Mouse (Mus musculus): ENCODE measurements around the gene Ssbp4.

Ssbp4 gene

DNA sequence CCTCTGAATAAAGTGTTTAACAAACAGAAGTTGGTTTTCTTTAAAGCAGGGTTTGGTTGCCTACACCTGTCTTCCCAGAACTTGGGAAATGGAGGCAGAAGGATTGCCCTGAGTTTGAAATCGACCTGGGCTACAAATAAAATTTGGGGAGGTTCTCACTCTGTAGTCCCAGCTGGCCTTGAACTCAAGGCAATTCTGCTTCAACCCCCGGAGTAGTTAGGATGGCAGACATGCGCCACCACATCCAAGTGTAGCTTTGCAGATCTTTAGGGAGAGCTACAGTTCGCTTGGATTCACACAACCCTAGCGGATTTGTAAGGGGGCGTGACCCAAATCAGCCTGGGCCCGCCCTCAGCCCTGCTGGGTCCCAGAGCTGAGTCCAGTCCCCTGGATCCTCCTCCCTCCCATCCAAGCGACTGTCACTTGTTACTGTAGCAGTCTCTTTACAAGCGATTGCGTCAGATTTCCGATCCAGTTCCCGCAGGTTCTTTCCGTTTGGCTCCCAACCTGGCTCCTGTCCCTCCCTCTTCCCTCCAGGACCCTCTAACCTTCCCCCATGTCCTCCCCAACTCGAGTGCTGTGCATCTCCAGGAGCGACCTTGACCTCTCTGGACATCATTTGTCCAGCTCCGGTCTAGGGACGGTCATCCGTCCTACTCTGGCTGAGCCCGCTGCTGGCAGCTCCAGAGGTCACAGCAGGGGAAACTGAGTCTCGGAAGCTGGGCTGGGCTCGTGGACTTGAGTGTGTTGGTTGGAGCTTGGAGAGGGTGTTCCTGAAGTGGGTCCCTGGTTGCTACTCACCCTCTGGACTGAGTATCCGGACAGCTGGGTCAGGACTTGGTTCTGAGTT lies 22.1 kb upstream of the Ssbp4 start:
- DNase-seq (ENCODE audit: low spot score), result peak; percentile 79

DNA sequence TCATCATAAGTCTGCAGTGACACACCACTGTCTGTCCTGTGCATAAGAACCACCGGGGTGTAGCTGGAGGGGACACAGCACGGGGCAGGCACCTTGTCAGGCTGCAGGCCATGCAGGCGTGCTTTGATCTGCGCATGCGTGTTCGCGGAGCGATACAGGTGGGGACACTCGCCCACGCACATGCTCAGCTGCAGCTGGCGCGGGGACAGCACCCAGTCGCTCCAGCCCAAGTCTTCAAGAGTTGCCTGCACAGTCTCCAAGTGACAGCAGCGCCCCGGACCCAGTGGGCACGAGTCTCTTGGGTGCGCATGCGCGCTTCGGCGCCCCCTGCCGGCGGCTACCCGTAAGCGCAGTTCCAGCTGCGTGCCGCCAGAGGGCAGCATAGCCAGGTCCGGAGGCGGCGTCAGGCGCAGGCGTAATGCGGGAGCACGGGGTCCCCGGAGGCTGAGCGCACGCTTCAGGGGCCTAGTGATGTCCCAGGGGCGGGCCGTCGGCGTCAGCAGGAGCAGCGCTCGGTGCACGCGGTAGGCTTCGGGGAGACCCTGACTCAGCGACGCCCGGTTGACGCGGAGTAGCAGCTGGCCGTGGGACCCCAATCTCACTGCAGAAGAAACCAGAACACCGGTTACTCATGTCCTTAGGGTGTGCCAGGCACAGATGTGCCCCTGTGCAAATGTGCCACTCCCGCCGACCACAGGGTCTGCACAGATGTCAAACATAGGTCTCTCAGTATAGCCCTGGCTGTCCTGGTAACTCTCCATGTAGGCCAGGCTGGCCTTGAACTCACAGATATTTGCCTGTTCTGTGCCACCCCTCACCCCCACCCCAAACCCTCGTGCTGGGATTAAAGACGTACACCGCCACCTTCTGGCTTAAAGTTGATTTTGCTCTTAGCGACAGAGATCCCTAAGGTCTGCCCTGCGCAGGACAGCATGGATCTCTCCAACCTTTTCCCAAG lies 21.2 kb upstream of the Ssbp4 start:
- peak; percentile 89 for DNase-seq (ENCODE audit: low spot score)

DNA sequence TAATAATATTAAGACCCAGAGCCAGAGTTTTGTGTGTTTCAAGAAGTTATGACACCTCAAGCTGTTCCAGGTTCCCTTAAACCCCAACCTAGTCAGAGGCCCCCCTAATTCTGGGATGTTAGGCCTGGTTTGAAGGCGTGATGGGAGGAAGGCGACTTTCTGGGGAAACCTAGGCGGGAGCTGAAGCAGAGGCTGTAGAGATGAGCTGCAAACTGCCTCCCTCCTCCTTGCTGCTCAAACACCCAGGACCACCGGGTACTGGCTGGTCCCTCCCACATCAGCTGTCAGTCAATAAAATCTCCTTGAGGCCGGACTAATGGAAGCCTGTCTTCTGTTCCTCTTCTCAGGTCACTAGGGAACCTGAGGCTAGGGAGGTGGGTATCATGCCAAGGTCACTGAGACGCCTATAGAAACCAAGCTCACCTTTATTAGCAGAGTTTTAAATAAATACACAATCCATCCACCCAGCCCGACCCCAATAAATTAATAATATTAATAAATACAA lies 20.4 kb upstream of the Ssbp4 start:
- no peak for DNase-seq (ENCODE audit: low spot score)

DNA sequence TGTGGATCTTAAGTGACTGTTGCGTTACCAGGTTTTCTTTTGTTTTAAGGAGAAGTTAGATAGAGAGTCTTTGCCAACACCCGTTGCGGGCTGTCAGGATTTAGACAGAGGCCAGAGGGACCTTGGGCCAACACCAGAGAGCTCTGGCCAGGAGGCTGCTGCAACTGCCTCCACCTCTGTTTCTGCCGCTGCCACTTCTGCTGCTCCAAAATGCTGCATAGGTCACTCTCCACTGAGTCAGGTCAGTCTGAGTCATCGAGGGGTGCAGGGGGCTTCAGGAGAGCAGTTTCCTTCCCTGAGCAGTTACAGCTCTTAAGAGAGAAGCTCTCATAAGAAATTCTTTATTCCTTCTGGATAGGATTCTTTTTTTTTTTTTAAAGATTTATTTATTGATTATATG lies 18.4 kb upstream of the Ssbp4 start:
- no peak for DNase-seq (ENCODE audit: low spot score)

DNA sequence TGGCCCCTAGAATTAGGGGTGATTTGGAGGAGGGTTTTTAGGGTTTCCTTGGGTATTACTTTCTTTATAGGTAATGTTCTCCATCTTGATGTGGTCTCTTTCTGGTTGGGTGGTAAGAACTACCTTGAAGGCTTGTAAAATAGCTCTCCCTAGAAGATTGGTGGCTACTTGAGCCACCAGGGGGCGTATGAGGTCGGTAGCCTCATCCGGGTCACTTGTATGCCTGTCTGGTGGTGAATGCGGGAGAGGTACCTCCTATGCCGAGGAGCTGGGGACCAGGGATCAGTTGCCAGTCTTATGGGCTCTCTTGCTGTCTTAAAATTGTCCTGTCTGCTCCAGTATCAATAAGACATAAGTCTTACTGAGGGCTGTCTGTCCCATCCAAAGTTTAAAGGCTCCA lies 16.4 kb upstream of the Ssbp4 start:
- DNase-seq (ENCODE audit: low spot score), result no peak

DNA sequence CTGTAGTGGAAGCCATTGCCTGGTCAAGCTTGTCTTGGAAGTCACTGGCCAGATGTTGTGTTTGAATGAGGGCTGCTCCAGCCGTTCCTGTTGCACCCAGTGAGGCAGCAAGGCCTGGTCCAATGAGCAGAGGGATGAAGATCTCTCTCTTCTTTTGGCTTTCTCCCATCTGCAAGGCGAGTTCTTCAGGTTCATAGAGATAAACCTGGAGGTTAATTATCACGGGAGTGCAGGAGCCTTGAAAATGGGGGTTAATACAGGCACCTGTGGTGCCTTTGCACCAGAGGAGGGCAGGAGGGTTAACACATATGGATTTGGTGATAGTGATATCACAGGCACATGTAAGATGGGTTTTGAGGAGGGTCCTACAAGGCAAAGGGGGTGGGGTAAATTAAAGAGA lies 13.5 kb upstream of the Ssbp4 start:
- DNase-seq (ENCODE audit: low spot score), result no peak

DNA sequence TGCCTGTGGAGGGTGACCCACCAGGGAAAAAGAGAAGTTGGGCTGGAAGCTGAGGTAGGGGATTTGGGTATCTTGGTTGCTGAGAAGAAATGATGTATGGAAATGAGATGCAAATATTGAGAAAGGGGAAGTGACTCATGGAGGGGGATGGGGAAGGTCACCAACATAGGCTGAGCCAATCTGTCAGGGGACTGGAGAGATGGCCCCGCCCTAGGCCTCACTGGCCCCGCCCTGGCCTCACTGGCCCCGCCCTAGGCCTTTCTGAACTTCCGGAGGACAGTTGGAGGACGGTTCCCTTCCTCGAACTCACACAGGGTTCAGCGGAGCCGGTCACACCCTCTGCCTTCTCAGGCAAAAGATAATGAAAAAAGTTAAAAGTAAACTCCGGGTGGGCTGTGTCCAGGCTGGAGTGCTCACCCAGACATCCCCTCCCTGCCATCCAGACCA lies 10.2 kb upstream of the Ssbp4 start:
- DNase-seq (ENCODE audit: low spot score), result no peak

DNA sequence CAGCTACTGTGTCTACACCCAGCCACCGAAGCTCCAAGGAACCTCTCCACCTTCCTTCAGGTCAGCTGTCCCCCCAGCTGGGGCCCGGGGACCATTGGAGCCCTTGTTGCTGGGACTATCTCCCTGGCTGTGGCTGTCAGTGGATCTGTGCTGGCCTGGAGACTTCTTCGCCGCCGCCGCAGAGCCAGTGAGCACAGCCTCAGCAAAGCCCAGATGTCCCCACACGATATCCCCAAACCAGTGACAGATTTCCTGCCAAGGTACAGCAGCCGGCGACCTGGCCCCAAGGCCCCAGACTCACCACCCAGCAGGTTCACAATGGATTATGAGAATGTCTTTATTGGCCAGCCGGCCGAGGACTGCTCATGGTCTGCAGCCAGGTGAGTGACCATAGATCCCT lies 9.3 kb upstream of the Ssbp4 start:
- no peak for DNase-seq (ENCODE audit: low spot score)

DNA sequence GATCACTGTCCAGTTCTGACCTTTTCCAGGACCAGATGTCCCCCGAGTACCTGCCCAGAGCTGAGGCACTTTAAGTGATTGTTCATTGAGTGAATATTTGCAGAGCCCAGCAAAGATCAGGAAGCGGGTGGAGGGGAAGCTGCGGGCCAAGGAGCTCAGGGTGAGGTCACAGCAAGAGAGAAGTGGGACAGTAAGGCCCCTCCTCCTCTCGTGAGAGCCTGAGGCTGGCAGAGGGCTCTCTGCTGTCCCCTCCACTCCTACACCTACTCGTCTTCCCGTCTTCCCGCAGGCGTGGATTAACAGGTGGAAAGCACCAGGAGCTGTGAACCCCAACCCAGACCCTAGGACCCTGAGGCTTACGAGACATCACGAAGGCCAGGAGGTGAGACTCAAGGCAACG lies 8.0 kb upstream of the Ssbp4 start:
- DNase-seq (ENCODE audit: low spot score), result no peak

DNA sequence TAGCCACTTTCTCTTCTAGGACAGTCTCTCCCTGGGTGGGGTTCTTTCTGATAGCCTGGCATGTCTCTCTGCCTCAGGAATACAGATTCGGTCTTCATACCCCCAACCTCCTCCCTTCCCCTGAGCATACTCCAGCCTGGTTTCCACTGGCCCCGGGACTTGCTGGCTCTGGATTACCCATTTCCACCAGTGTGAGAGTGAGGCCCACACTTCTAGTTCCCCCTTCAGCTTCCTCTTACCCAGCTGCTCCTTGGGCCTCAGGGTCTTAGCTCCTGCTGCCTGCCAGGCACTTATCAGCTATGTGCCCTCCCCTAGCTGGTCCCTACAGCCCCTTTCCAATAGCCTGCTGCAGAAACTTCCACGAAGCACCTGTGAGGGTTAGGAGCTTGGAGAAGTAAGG lies 7.2 kb upstream of the Ssbp4 start, which contains the start of gene Lrrc25:
Gene Lrrc25, plus strand, starts transcription at position 262 of the 400 bp plus-strand sequence.
- DNase-seq (ENCODE audit: low spot score), result no peak

DNA sequence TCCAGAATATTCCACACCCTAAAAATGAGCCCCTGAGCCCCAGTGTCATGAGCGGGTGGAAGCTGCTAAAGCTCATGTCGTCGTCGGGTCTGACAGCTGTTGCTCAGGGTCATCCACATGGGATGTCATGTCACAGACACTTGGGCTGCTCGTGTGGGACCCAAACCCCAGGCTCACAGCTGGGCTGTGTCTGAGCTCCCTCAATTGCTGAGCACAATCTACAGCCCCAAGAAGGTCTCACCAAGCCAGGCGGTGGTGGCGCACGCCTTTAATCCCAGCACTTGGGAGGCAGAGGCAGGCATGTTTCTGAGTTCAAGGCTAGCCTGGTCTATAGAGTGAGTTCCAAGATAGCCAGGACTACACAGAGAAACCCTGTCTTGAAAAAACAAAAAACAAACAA lies 6.6 kb upstream of the Ssbp4 start:
- no peak for DNase-seq (ENCODE audit: low spot score)

DNA sequence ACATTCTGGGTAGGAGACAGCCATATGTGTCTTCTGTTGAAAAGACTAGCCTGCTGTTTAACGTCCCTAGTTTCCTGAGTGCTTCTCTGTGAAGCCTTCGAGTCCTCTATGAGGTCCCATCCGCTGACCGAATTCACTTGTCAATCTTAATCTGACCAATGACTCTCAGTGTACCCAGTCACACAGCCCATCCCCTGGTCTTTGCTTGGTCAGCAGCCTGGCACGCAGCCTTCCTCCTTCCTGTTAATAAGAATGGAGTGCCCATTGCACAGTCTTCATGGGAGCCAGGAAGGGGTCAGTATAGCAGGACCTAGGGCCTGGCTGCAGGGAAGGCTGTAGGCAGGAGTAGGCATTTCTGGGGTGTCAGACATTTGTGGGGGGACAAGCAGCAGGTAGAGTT lies 5.8 kb upstream of the Ssbp4 start:
- DNase-seq (ENCODE audit: low spot score), result no peak

DNA sequence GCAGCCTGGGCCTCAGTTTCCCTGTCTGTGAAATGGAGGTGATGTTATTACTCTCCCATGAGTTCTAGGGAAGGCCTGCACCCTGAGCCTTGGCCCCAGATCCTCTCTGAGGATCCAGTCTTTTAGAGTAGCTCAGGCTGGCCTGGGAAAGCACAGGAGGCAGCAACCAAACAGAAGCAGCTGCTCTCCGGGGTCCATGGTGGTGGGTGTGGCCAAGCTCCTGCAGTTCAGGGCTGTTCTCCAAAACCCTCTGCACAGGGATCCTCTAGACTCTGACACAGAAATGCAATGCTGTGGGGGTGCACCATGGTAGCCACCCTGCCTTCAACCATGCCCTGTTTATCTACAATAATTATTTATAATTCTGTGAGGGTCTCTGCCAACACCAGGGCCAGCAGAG lies 5.1 kb upstream of the Ssbp4 start:
- DNase-seq (ENCODE audit: low spot score), result no peak

DNA sequence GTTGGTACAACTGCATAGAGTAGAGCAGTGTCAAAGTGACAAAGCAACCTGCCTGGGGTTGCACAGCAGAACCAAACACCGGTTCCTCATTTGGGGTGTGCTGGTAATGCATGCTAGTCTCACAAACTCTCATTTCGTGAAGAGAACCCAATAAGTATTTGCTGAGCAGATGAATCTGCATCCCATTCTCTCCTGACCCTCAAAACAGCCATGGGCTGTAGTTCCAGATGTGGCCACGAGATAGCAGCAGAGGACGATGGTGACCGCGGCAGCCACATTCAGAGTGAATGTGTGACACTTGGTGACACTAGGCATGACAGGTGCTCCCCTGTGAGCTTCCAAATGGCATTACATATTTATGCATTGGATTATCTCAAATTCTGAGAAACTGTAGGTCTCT lies 3.2 kb upstream of the Ssbp4 start:
- DNase-seq (ENCODE audit: low spot score), result peak; percentile 72

DNA sequence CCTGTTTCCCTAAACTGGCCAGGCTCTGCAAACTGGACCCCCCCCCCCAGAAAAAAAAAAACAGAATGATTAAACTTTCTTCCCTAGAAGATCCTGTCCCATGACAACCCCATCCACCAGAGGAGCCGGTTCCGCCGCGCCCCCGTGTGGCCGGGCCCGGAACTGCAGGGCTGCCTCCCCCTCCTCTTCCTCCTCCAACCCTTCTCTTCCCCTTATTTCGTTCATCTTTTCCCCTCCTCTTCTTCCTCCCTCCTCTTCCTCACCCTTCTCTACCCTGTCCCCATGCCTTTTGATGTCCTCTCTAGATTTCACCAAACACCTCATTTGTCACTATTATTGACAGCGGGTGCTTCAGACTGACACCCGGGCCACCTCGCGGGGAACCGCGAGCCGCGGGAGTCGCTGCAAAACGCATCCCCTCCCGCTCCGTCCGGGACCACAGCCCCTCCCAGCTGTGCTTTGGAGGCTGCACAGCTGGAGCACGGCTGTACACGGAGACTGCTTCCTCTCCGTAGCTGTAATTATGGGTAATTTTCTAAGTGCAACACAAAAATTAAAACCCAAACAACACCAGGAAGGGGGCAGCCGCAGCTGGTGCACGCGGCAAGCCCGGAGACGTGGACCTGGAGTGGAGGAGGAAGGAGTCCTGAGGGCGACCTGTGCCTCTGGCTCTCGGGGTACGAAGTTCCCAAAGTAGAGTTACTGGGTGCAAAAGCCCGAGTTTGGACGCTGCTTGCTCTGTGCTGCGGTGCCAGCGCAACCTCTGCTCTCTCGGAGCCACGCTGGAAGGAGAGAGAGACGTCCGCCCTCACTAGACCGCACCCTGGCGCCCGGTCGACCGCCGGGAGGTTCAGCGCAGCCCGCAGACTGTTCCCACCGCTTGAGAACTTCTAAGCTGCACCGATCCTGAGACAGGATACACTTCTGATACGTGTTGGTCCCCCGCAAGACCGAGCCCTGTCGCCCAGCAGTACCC lies 2.4 kb upstream of the Ssbp4 start:
- DNase-seq (ENCODE audit: low spot score), result peak; percentile 79

DNA sequence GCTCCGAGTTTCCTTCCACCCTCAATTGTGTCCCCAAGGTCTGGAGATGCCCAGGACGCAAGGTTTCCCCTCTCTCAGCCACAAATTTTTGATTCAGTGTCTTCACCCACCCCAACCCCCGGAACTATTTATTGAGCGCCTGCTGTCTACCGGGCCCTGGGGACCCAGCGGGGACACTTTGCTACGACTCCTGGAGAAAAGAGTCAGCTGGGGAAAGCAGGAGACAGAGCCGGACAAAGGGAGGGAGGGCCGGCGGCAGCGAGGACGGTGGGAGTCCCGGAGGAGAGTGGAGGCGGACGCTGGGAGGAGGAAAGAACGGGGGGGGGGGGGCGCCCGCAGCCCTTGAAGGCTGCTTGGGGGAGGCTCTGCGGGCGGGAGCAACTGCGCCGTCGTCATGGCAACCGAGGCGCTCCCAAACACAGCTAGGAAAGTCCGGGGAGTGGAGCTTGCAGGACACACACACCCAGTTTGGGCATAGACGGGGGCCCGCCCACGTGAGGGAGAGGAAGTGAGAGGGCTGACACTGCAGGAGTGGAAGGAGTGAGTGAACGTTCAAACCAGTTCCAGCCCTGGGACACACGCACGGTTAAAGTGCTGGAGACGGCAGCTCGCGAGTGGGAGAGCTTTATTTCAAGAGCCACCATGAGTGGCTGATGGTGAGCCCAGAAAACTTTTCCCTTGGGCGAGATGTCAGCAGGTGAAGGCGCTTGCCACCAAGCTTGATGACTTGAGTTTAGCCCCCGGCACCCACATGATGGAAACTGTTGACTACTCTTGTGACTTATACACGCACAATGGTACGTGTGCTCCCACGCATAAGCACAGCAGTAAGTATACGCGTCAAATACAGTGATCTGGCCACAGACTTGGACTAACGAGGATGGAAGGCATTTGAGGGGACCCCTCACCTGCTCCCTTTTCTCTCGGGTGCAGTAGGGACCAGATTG lies 1.4 kb upstream of the Ssbp4 start:
- peak; percentile 90 for DNase-seq (ENCODE audit: low spot score)

DNA sequence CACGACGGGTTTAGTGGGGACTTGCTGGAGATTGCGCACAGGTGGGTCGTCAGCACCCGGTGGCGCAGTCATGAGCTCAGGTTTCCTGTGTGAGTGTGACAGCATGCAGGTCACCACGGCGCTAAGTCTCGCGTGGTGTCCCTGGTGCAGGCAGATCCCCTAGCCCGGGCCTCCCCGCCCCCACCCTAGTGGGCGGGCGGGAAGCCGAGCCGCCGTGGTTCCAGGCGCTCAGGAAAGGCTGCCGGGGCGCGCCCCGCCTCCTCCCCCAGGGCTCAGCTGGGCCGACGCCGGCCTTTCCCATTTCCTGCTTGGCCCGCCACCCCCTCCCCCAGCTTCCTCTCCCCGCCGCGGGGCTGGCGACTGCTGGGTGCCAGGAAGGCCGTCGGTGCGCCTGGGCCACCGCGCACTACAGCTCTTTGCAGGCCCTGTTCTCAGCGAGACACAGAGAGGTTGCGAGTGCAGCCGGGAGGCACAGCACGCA lies 736 bp upstream of the Ssbp4 start:
- DNase-seq (ENCODE audit: low spot score), result peak; percentile 84

DNA sequence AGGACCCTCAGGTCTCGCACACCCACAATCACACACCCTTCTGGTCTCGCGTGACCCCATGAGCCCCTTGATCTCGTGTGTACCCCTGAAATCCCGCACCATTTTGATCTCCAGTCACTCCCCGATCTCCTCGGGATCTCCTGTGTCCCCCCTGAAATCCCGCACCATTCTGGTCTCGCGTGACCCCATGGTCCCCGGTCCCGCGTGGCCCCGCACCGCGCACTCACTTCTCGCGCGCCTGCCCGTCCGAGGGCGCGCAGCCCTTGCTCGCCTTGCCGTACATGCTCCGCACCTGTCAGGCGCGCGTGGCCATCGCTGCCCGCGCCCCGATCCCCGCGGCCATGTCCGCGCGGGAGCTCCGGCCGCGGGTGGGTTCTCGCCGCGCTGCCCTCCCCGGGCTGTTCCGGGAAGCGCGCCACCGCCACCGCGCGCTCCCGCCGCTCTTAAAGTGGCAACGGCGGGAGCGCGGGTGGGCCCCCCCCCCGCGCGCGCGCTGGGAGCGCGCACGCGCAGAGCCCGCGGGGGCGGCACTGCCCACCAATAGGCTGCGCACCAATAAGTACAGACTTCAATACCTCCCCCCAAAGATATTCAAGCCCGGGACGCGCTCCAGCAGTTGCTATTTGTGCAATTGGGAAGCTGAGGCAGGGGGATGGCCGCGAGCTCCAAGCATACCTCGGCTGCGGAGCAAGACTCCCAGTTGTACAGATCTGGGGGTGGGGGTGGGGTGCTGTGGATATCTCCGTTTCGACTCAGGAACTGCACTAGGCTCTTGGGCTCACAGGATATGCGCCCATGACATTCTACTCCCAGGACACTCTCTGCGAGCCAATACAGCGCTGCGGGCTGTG lies 549 bp downstream of the Ssbp4 start:
- DNase-seq (ENCODE audit: low spot score), result no peak

DNA sequence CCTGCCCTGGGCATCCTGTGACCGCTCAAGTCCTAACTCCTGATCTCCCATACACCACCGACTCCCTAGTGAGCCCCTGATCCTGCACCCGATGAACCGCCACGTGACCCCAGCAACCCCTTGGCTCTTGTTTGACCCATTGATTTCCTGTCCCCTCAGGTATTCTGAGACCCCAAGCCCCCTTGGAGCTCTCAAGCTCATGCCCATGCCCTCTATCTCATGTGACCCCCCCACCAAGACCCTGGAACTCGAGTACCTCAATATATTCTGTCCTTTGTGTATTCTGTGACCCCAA lies 1.1 kb downstream of the Ssbp4 start:
- DNase-seq (ENCODE audit: low spot score), result no peak
